Comparison of ENCODE assay signal across 14 mouse cellular contexts in genomic region chr2:138186700-138187099, GRCm38 (mm10).
A peak's percentile ranks its signal among the peaks of the same experiment; 100 is the strongest.
DNase-seq lines count a peak whose midpoint lies in the region.
"Had no signal": no experiment of that assay in that cellular context is flagged by ENCODE, and none has a peak within 500 bp of the region (broad histone marks: within the 10 kb centered on the region; RNA-seq: fewer than 3 reads in every experiment).

No protein-coding gene starts in this region.

- intact Hi-C loops in left cerebral cortex, postnatal 36 days (cut with DNase I) = no loop called here

- DNase-seq in left cerebral cortex, adult 11 months (ENCODE audit: low spot score) = peak; percentile 2
- DNase-seq in left cerebral cortex, postnatal 36 days (ENCODE audit: low spot score in 2 of 2) = no peak
- DNase-seq in NIH3T3 (ENCODE audit: low read depth) = peak; percentile 3
- peak; percentile 69 for DNase-seq in brain, adult 2 months (ENCODE audit: low read depth, low spot score)
- DNase-seq in layer of hippocampus, postnatal 36 days = no peak
- no peak for DNase-seq in thymus, postnatal 4 days
- DNase-seq: adrenal gland, postnatal 10 days; adrenal gland, postnatal 25 days; cerebellum, adult 11-12 months; cerebellum, adult 2 months; cerebellum, adult 9-10 months; cerebellum, postnatal 10 days; cerebellum, postnatal 25 days; forebrain, postnatal 0 days had no signal

Comparison
In these comparisons a context has a peak if more than half of its experiments do, and no peak if none do; other contexts are left out.
1. DNase-seq: peak in left cerebral cortex, adult 11 months (single experiment), NIH3T3 (single experiment) and brain, adult 2 months (single experiment); none in left cerebral cortex, postnatal 36 days (0 of 2), layer of hippocampus, postnatal 36 days (0 of 2) and thymus, postnatal 4 days (single experiment).